Mouse (Mus musculus) layer of hippocampus, adult 18-20 months (tissue): ENCODE data around the gene 1700019A02Rik. TPM values are rescaled to one million over a fixed set of nuclear protein-coding genes. Genes with fewer than 3 reads are reported as not detected.

ENCODE experiments used
- DNase-seq, 2 experiments: peaks; one replicate each; pipeline ENCODE4 v3.0.0; 2022; ENCODE audit warnings: low spot score in 2 of 2
- long read RNA-seq: library from polyadenylated mRNA; stranded (forward); transcript quantifications from one replicate; pipeline ENCODE4 v2.0.0, GENCODE M21; 2021
- total RNA-seq, 2 experiments: library from RNA; stranded (reverse); gene quantifications; 2 replicates each; pipeline ENCODE4 v1.2.3; 2021

1700019A02Rik gene
- under 1 TPM in 1 of 2 experiments, not detected in 1; 0.62 TPM for total RNA-seq
- long read RNA-seq, result 0 reads

- DNase-seq, result no peak
Measured at GRCm38 (mm10) chr1:53187536-53187935, at the start of gene 1700019A02Rik. TSS of gene 1700019A02Rik (minus strand) at chr1:53187636.

DNA sequence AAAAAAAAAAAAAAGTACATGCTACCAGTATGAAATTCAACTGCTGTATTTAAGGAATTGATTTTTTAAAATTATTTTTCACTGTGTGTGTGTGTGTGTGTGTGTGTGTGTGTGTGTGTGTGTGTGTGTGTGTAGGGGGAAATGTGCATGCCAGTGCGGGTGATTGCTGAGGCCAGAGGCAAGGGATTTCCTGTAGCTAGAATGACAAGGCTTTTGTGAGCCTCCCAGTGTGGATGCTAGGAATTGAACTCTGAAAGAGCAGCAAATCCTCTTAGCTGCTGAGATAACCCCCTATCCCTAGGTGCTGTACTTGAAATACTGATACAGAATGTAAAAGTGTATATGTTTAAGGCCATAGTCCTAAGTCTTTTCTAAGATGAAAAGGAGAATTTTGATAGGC is 38.6 kb upstream of the 1700019A02Rik start:
- DNase-seq, result no peak

GRCm38 (mm10) chr1:53225616-53226015 is 38.2 kb upstream of the 1700019A02Rik start:
- no peak for DNase-seq

- DNase-seq, result no peak
Measured at GRCm38 (mm10) chr1:53224775-53225174, 37.3 kb upstream of the 1700019A02Rik start.

GRCm38 (mm10) chr1:53210136-53210535 is 22.7 kb upstream of the 1700019A02Rik start:
- no peak for DNase-seq

DNA sequence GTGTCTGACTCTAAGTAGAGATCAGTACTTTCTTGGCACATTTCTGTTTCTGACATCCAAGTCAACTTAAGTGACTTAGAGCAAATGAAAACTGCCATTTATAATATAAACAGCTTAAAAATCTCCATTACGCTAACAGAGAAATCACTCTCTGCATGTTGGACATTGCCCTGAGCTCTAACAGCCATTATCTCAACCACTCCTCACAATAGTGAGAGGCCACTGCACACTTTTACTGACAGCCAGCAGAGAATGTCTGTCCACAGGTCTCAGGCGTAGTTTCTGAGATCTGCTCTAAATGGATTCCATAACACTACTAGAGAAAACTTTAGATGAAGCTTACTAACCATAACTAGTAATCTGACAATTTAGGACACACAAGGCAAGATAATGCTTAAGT is 16.5 kb upstream of the 1700019A02Rik start:
- no peak for DNase-seq

GRCm38 (mm10) chr1:53201630-53202199 is 14.3 kb upstream of the 1700019A02Rik start:
- no peak for DNase-seq

GRCm38 (mm10) chr1:53194536-53194935 is 7.1 kb upstream of the 1700019A02Rik start:
- DNase-seq, result no peak

DNA sequence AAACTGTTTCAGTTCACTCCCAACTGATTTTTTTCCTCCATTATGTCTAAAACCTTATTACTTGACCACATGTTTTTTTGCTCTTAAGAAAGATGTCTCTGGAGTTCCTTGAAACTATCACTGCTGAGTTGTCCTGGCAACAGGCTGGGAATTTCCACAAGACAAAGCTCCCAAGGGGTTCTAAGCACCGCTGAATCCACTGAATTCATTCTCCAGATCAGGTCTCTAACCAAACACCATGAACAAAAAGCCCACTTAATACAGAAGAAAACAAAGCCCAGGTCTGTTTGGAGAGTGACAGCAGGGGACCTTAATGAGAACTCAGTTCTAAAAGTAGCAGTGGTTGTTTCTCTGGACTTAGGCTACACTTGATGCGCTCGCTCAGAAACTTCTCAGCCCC is 3.8 kb upstream of the 1700019A02Rik start:
- DNase-seq, result no peak

GRCm38 (mm10) chr1:53189620-53190019 is 2.2 kb upstream of the 1700019A02Rik start:
- no peak for DNase-seq

DNA sequence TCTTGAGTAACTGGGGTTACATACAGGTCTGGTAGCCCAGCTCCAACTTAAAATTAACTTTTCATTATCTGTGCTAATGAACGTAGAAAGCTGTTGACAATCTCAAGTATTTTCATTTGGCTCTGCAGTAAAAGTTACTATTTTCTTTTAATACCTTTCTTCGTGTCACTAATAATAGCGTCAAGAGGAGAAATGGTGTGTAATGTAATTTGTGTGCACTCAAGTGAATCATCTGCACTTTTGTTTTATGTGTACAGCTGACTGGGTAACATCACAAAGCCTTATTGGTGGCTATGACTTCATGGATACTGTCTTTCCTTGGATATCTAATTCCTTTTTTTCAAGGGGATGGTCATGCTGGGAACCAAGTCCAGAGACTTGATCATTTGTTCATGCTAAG is 1.1 kb downstream of the 1700019A02Rik start:
- no peak for DNase-seq

- DNase-seq, result no peak
Measured at GRCm38 (mm10) chr1:53157715-53158114, 29.7 kb downstream of the 1700019A02Rik start.

GRCm38 (mm10) chr1:53123066-53123465 is 64.4 kb downstream of the 1700019A02Rik start:
- no peak for DNase-seq

GRCm38 (mm10) chr1:53110561-53110960 is 76.9 kb downstream of the 1700019A02Rik start:
- DNase-seq, result no peak

Other genes with a start within 250 kb of the 1700019A02Rik start
- gene 1700019D03Rik, start 167.5 kb downstream of the 1700019A02Rik start, total RNA-seq, result 1 to 10 TPM; 8.5 to 9.7 TPM
- gene Mstn, start 126.0 kb downstream of the 1700019A02Rik start, total RNA-seq, result under 1 TPM; 0.67 to 0.74 TPM
- 10 to 100 TPM; 31.3 to 37.6 TPM for gene Pms1, start 109.4 kb upstream of the 1700019A02Rik start, total RNA-seq
- gene Ormdl1, start 109.5 kb upstream of the 1700019A02Rik start, total RNA-seq, result 10 to 100 TPM; 10.0 to 11.2 TPM
- under 1 TPM in 1 of 2 experiments, not detected in 1; 0.66 TPM for gene Gm28778, start 109.5 kb upstream of the 1700019A02Rik start, total RNA-seq
- gene Osgepl1, start 126.0 kb upstream of the 1700019A02Rik start, total RNA-seq, result 10 to 100 TPM; 16.2 to 19.0 TPM
- not detected for gene Asdurf, start 165.0 kb upstream of the 1700019A02Rik start, total RNA-seq
- under 1 TPM; 0.20 to 0.59 TPM for gene Gm28551, start 165.0 kb upstream of the 1700019A02Rik start, total RNA-seq
- gene Asnsd1, start 165.1 kb upstream of the 1700019A02Rik start, total RNA-seq, result 10 to 100 TPM; 23.8 to 24.9 TPM